Mouse (Mus musculus) intestine, postnatal 0 days (tissue): ENCODE results near the gene Spag6l. TPM values are rescaled to one million over a fixed set of nuclear protein-coding genes. Genes with fewer than 3 reads are reported as not detected.

Experiments
- ATAC-seq: fragments of 200-750 bp; cut with Nextera tagmentation; 2 replicates; pipeline ENCODE4 v1.8.0; 2017; ENCODE audit warnings: mild to moderate bottlenecking, moderate TSS enrichment, moderate library complexity
- H3K27ac ChIP-seq: fragments of 300-500 bp; sonication (generic); 2 replicates; pipeline ENCODE4 v1.5.1; 2014; ENCODE audit warnings: mild to moderate bottlenecking, low read depth, low read length, moderate library complexity
- H3K27me3 ChIP-seq: fragments of 300-500 bp; sonication (generic); replicated peaks from 2 replicates; pipeline ENCODE4 v1.6.1; 2014; ENCODE audit warnings: low read length, mixed read lengths; ENCODE audit not compliant: control insufficient read depth, insufficient read depth
- H3K36me3 ChIP-seq: fragments of 300-500 bp; sonication (generic); 2 replicates; pipeline ENCODE4 v1.6.1; 2014; ENCODE audit warnings: mild to moderate bottlenecking, moderate library complexity; ENCODE audit not compliant: control insufficient read depth, insufficient read depth
- H3K4me1 ChIP-seq: fragments of 300-500 bp; sonication (generic); replicated peaks from 2 replicates; pipeline ENCODE4 v1.6.1; 2014; ENCODE audit warnings: antibody characterized with exemption, low read length, mixed read lengths; ENCODE audit not compliant: control insufficient read depth, insufficient read depth
- H3K4me2 ChIP-seq: fragments of 300-500 bp; sonication (generic); replicated peaks from 2 replicates; pipeline ENCODE4 v1.6.1; 2014; ENCODE audit warnings: low read depth, mild to moderate bottlenecking, moderate library complexity
- H3K4me3 ChIP-seq: fragments of 300-500 bp; sonication (generic); 2 replicates; pipeline ENCODE4 v1.5.1; 2014; ENCODE audit warnings: low read depth, low read length
- H3K9ac ChIP-seq: fragments of 300-500 bp; sonication (generic); 2 replicates; pipeline ENCODE4 v1.6.1; 2014; ENCODE audit warnings: mild to moderate bottlenecking, low read depth, low read length
- H3K9me3 ChIP-seq: fragments of 300-500 bp; sonication (generic); 2 replicates; pipeline ENCODE4 v1.6.1; 2016; ENCODE audit warnings: mixed run types; ENCODE audit not compliant: control insufficient read depth
- CTCF ChIP-seq: sonication (generic); IDR thresholded peaks from 2 replicates; pipeline ENCODE4 v1.5.1; 2016; ENCODE audit warnings: low read depth, mild to moderate bottlenecking, control low read depth, antibody characterized with exemption, moderate library complexity
- WGBS: fragments of 180-500 bp; shearing (Covaris S2); extraction: QIAGEN DNeasy Blood & Tissue Kit; methylation state at CpG from one replicate; pipeline ENCODE4 v1.1.7; 2014; 5-methylcytosine and 5-hydroxymethylcytosine counted together
- polyA plus RNA-seq: library from polyadenylated mRNA; unstranded; fragments of >200 nt; fragmentation: Nextera tagmentation; extraction: Ambion mirVana; gene quantifications from 2 replicates; pipeline ENCODE4 v1.2.1, GENCODE M21; 2015

The Spag6l gene
- polyA plus RNA-seq, 1 experiment from 2014 or later, result 0.12 TPM

- H3K27me3 ChIP-seq, result no peaks in the 10 kb centered on the region
- H3K36me3 ChIP-seq, result no peaks in the 10 kb centered on the region
- no peak for TF ChIP-seq CTCF
- no peak for ATAC-seq
- no peak overlapping the region for H3K4me2 ChIP-seq
- no peak overlapping the region for H3K27ac ChIP-seq
- H3K9ac ChIP-seq, result no peak overlapping the region
- no peaks in the 10 kb centered on the region for H3K4me1 ChIP-seq
- H3K4me3 ChIP-seq, result no peak overlapping the region
- H3K9me3 ChIP-seq, result no peaks in the 10 kb centered on the region
- WGBS, result 87% methylated on average over 3 of the region's 3 CpGs
Observed at GRCm38 (mm10) chr16:16852411-16852810, 23.2 kb upstream of the Spag6l start.

GRCm38 (mm10) chr16:16849196-16849595, 19.9 kb upstream of the Spag6l start:
- no peak for ATAC-seq
- TF ChIP-seq CTCF, result no peak
- H3K9ac ChIP-seq, result no peak overlapping the region
- no peaks in the 10 kb centered on the region for H3K36me3 ChIP-seq
- no peaks in the 10 kb centered on the region for H3K9me3 ChIP-seq
- H3K4me1 ChIP-seq, result no peaks in the 10 kb centered on the region
- H3K27me3 ChIP-seq, result no peaks in the 10 kb centered on the region
- H3K4me3 ChIP-seq, result no peak overlapping the region
- H3K4me2 ChIP-seq, result no peak overlapping the region
- no peak overlapping the region for H3K27ac ChIP-seq

- ATAC-seq, result no peak
- Histone ChIP-seq H3K36me3 (no peaks in the 10 kb centered on the region), H3K9me3 (no peaks in the 10 kb centered on the region), H3K4me1 (no peaks in the 10 kb centered on the region), H3K9ac (no peak overlapping the region), H3K27me3 (no peaks in the 10 kb centered on the region), H3K27ac (no peak overlapping the region), H3K4me2 (peak overlapping the region; percentile 92; the same call in 1 of the 2 replicates), H3K4me3 (no peak overlapping the region)
- WGBS, result 82% methylated on average over 3 of the region's 3 CpGs
- TF ChIP-seq CTCF, result no peak
Observed at GRCm38 (mm10) chr16:16829671-16830070, 415 bp upstream of the Spag6l start.

DNA sequence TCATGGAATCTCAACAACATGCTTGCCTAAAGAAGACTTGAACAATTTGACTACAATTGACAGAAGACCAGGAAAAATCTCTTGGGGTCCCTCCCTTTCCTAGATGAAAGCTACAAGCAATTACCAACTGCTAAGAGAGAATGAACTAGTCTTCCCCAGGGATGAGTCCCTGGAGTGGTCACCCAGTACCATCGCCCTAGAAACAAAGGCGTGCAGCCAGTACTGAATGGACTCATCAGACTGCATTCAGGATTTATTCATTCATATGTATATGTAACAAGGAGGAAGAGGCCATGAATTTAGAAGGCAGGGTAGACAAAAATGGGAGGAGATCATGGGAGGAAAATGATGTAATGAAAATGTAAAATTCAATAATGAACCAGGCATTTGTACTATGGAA, 3.0 kb downstream of the Spag6l start:
- H3K36me3 ChIP-seq, result no peaks in the 10 kb centered on the region
- H3K4me2 ChIP-seq, result no peak overlapping the region
- ATAC-seq, result no peak
- WGBS, result 91% methylated on average over 2 of the region's 2 CpGs
- no peak for TF ChIP-seq CTCF
- H3K27me3 ChIP-seq, result no peaks in the 10 kb centered on the region
- H3K27ac ChIP-seq, result no peak overlapping the region
- H3K9me3 ChIP-seq, result no peaks in the 10 kb centered on the region
- H3K4me3 ChIP-seq, result no peak overlapping the region
- H3K4me1 ChIP-seq, result no peaks in the 10 kb centered on the region
- no peak overlapping the region for H3K9ac ChIP-seq

GRCm38 (mm10) chr16:16825476-16825875, 3.8 kb downstream of the Spag6l start:
- H3K36me3 ChIP-seq, result no peaks in the 10 kb centered on the region
- no peak overlapping the region for H3K4me3 ChIP-seq
- no peak overlapping the region for H3K4me2 ChIP-seq
- no peak for TF ChIP-seq CTCF
- 54% methylated on average over 5 of the region's 5 CpGs for WGBS
- H3K9ac ChIP-seq, result no peak overlapping the region
- H3K27me3 ChIP-seq, result no peaks in the 10 kb centered on the region
- no peaks in the 10 kb centered on the region for H3K4me1 ChIP-seq
- no peak for ATAC-seq
- no peaks in the 10 kb centered on the region for H3K9me3 ChIP-seq
- H3K27ac ChIP-seq, result no peak overlapping the region

GRCm38 (mm10) chr16:16806325-16806724, 22.9 kb downstream of the Spag6l start:
- Histone ChIP-seq H3K36me3 (no peaks in the 10 kb centered on the region), H3K9ac (no peak overlapping the region), H3K9me3 (no peaks in the 10 kb centered on the region), H3K4me2 (no peak overlapping the region), H3K4me3 (no peak overlapping the region), H3K27ac (no peak overlapping the region), H3K27me3 (no peaks in the 10 kb centered on the region), H3K4me1 (no peaks in the 10 kb centered on the region)
- WGBS, result 74% methylated on average over 2 of the region's 2 CpGs
- no peak for TF ChIP-seq CTCF
- ATAC-seq, result 0 out of 2 replicates have a peak, but pooled peaks have one; percentile 25

Other genes with a start within 250 kb of the Spag6l start
- 6.9 and 8.7 TPM in 2 replicates for gene Fgd4, start 228.9 kb downstream of the Spag6l start, polyA plus RNA-seq
- gene Olfr19, start 153.1 kb downstream of the Spag6l start, polyA plus RNA-seq, result not detected in 2 replicates
- gene Igll1, start 34.5 kb upstream of the Spag6l start, polyA plus RNA-seq, result 0.24 TPM in 1 of 2 replicates, not detected in the other
- 24.3 and 25.1 TPM in 2 replicates for gene Top3b, start 41.3 kb upstream of the Spag6l start, polyA plus RNA-seq
- 0.73 and 1.5 TPM in 2 replicates for gene Vpreb1, start 41.4 kb upstream of the Spag6l start, polyA plus RNA-seq
- 4.7 and 4.8 TPM in 2 replicates for gene Ppm1f, start 67.0 kb upstream of the Spag6l start, polyA plus RNA-seq
- gene Mapk1, start 153.9 kb upstream of the Spag6l start, polyA plus RNA-seq, result 86.6 and 88.6 TPM in 2 replicates
- 3.4 and 3.6 TPM in 2 replicates for gene Ypel1, start 240.2 kb upstream of the Spag6l start, polyA plus RNA-seq